Mouse (Mus musculus) MEL (cell line): ENCODE data around the gene Sult1a1.

Experiments
- EP300 ChIP-seq, 2 experiments: IDR thresholded peaks; 2 replicates each; pipeline ENCODE4 v1.6.1; 2011; ENCODE audit warnings: improper control_type of control experiment in 2 of 2, low read length in 2 of 2, low read depth in 1 of 2, mild to moderate bottlenecking in 1 of 2
- POLR2A ChIP-seq, 2 experiments: IDR thresholded peaks; 2 replicates each; pipeline ENCODE4 v1.6.1; 2011 to 2012; ENCODE audit warnings: low read length in 2 of 2, mild to moderate bottlenecking in 2 of 2, control low read depth in 1 of 2, improper control_type of control experiment in 1 of 2, low read depth in 1 of 2, moderate library complexity in 1 of 2; ENCODE audit not compliant: control insufficient read depth in 1 of 2, insufficient read depth in 1 of 2, poor library complexity in 1 of 2

DNA sequence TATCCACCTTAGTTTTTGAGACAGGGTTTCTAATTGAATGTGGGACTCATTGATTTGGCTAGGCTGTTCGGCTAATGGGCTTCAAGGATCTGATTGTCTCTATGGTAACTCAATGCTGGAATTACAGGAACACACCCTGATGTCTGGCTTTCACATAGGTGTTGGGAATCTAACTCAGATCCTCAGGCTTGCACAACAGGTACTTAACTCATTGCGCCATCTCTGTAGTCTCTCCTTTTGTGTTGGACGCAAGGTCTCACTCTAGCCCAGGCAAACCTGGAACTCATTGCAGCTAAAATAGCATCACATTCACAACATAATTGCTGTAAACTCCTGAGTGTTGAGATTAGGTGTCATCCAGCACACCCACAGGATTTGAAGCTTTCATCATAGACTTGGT, 6.1 kb downstream of the Sult1a1 start:
- TF ChIP-seq EP300 (IDR thresholded peaks at IDR 0.05; ENCODE audit: low read depth in 1 of 2, low read length in 2 of 2): no peak
- no peak for TF ChIP-seq POLR2A (IDR thresholded peaks at IDR 0.05; ENCODE audit: control insufficient read depth in 1 of 2, insufficient read depth in 1 of 2, low read depth in 1 of 2, low read length in 2 of 2, poor library complexity in 1 of 2)
